Mouse (Mus musculus) layer of hippocampus, adult 8-10 months (tissue): Measurements from ENCODE around the gene Haao. TPM values are rescaled to one million over a fixed set of nuclear protein-coding genes. Genes with fewer than 3 reads are reported as not detected.

Experiments
- DNase-seq, 2 experiments: peaks; one replicate each; pipeline ENCODE4 v3.0.0; 2022; ENCODE audit warnings: low spot score in 2 of 2
- total RNA-seq, 4 experiments: library from RNA; stranded (reverse); gene quantifications; 2 replicates each; pipeline ENCODE4 v1.2.4; 2022

Haao gene
- total RNA-seq, 4 experiments from 2014 or later = 1.9 to 2.8 TPM; not detected in 2

DNA sequence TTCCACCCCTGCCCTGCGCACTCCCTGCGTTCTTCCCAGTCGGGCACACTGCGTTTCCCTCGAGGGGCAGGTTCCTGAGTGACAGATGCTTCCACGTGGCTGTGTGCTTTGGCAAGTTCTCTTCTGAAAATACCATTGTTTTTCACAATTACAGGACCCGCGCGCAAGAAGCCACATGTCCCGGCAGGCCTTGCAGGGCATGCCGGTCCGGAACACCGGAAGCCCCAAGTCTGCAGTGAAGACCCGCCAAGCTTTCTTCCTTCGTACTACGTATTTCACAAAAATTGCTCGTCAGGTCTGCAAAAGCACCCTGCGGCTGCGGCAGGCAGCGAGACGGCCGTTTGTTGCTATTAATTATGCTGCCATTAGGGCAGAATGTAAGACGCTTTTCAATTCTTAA is 55.4 kb downstream of the Haao start:
- no peak for DNase-seq

DNA sequence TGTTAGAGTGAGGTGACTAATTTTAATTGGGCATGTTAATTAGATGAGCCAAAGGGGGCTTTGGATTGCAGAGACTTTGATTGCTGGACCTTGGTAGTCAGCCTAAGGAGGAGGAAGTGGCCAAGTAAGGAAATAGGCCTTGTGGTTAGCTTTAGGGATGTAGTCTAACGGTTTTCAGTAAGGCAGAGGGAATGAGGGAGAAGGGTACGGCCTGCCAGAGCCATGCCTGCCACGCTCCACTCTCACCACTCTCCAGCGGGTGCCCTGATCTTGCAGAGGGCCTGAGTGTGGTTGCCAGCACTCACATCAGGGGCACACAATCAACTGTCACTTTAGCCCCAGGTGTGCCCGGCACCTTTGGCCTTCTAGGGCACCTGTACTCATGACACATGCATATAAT is 57.6 kb downstream of the Haao start:
- DNase-seq = no peak

DNA sequence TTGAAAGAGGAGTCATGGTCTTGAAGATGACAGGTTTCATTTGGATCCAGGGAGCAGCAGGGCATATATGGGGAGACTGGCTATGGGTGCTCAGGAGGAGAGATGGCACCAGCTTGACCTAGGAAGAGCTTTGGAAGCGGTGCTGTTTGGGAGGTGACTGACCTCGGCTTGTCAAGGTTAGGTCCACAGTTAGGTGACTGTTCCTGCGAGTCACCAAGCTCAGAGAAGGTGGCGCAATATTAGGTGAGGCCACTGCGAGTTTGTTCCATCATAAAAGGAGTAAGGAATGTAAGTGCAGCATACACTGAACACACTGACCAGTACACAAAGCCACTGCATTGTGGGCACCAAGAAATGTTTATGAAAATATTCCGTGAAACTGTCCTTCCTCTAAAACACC is 61.3 kb downstream of the Haao start:
- no peak for DNase-seq

DNA sequence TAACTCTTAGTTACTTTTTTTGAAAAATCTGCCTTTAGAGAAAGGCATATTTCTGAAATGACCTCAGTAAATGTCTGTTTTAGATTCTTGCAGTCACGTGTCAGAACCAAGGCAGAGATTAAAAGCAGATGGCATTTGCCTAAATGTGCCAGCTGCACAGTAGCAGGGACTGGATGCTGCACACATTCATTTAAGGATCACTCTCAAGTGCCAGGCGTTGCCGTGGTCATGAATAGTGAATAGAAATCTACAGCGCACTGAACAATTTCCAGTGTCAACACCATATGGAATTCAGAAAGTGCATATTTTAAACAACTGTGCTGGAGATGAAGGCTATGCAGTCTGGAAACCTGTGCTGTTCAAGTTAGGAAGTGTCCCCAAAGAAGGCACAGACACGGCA is 65.0 kb downstream of the Haao start:
- DNase-seq = peak; percentile 73 to 76

Other genes with a start within 250 kb of the Haao start
- 10 to 100 TPM in 1 of 4 experiments, 1 to 10 TPM in 3; 8.6 to 11.5 (median 9.1) TPM for gene Kcng3, start 216.1 kb downstream of the Haao start, total RNA-seq
- gene Mta3, start 141.8 kb downstream of the Haao start, total RNA-seq = 100 to 1,000 TPM in 2 of 4 experiments, 10 to 100 TPM in 2; 94.3 to 108 (median 101) TPM